Mouse (Mus musculus): Measurements from ENCODE around the gene Fam171a1. TPM values are rescaled to one million over a fixed set of nuclear protein-coding genes. Genes with fewer than 3 reads are reported as not detected.
"Not testable (repeated sequence)": the region's sequence is repeated elsewhere in the genome, so short reads cannot be mapped to it uniquely, and the experiment has no call there.

Gene Fam171a1
- polyA plus RNA-seq, 1 experiment from 2014 or later: 59.5 TPM

DNA sequence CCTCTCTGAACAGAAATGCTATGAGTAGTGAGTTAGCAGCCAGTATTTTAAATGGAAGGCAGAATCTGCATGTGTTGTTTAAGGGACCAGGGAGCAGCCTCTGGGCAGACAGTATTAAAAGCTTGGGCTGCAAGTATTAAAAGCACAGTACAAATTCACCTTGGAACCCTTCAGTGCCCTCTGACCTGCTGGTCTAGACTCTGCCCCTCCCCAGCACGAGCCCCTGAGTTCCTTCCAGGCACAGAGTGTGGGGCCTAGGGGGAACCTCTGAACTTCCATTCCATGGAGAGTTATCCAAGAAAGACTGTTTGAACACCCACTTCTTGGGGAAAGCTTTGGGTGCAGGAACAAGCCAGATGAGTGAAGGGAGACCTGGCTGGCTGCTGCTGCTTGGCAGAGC, 47.6 kb downstream of the Fam171a1 start:
- no peaks in the 10 kb centered on the region for H3K27me3 ChIP-seq (replicated peaks)
- H3K9me3 ChIP-seq: no peaks in the 10 kb centered on the region
- no peaks in the 10 kb centered on the region for H3K4me1 ChIP-seq
- no peak overlapping the region for H3K9ac ChIP-seq
- no peak overlapping the region for H3K4me2 ChIP-seq (replicated peaks)
- whole genome bisulfite sequencing: 66% methylated on average over 1 of the region's 1 CpGs
- H3K27ac ChIP-seq: no peak overlapping the region
- ATAC-seq (ENCODE audit: low FRiP score, low read depth): no peak
- H3K4me3 ChIP-seq: no peak overlapping the region
- no peaks in the 10 kb centered on the region for H3K36me3 ChIP-seq

DNA sequence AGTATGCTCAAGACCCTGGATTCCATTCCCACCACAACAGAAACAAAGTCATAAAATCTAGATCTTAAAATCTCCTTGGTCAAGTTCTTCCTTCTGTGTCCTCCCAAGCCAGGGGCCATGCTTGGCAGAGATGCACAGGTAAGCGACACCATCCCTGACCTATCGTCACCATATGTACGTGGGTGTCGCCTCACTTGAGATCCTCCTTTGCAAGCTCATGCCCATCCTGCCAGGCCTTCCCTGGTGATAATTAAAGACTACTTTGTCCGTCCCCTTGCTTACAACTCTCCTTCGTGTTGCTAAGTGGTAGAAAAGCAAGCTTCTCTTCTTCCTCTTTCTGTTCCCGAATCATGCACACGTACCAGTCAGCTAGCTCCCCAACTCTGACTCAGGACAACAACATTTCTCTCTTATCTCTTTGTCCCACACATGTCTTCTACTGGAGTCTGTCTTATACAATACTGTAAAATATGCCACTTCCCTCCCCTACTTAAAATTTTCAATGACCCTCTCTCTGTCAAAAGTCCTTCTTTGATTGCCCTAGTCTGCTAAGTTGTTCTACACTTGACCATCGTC, 49.6 kb downstream of the Fam171a1 start:
- Histone ChIP-seq H3K27ac (no peak overlapping the region), H3K27me3 (replicated peaks) (no peaks in the 10 kb centered on the region), H3K36me3 (no peaks in the 10 kb centered on the region), H3K4me3 (no peak overlapping the region), H3K4me1 (no peaks in the 10 kb centered on the region), H3K9ac (no peak overlapping the region), H3K9me3 (no peaks in the 10 kb centered on the region), H3K4me2 (replicated peaks) (no peak overlapping the region)
- WGBS: 89% methylated on average over 9 of the region's 9 CpGs
- ATAC-seq (ENCODE audit: low FRiP score, low read depth): no peak

DNA sequence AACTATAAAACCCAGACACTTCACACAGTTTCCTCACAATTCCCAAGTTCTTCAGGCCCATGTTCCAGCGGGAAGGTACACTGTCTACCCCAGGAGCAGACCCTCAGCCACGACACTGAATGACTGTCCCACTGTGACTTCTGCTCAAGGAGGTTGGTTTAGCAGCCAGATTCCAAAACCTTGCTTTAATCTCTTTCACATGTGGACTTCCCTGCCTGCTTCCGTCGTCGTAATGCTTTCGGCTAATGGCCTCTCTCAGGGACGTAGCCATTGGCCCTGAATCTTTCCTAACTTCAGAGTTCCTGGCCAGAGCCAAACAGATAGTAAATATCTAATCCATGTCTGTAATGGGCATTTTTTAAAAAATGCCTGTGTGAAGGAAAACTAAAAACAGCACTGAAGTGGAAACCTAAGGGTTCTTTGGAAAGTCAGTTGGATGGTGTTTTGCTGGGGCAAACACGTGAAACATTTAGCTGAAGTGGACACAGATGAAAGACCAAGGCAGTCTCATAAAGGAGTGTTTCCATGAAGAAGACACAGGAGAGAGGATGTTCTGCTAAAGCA, 51.1 kb downstream of the Fam171a1 start:
- H3K4me3 ChIP-seq: no peak overlapping the region
- H3K4me1 ChIP-seq: no peaks in the 10 kb centered on the region
- H3K36me3 ChIP-seq: no peaks in the 10 kb centered on the region
- H3K4me2 ChIP-seq (replicated peaks): no peak overlapping the region
- ATAC-seq (ENCODE audit: low FRiP score, low read depth): no peak
- H3K9me3 ChIP-seq: no peaks in the 10 kb centered on the region
- WGBS: 78% methylated on average over 8 of the region's 8 CpGs
- H3K9ac ChIP-seq: no peak overlapping the region
- no peaks in the 10 kb centered on the region for H3K27me3 ChIP-seq (replicated peaks)
- H3K27ac ChIP-seq: no peak overlapping the region

DNA sequence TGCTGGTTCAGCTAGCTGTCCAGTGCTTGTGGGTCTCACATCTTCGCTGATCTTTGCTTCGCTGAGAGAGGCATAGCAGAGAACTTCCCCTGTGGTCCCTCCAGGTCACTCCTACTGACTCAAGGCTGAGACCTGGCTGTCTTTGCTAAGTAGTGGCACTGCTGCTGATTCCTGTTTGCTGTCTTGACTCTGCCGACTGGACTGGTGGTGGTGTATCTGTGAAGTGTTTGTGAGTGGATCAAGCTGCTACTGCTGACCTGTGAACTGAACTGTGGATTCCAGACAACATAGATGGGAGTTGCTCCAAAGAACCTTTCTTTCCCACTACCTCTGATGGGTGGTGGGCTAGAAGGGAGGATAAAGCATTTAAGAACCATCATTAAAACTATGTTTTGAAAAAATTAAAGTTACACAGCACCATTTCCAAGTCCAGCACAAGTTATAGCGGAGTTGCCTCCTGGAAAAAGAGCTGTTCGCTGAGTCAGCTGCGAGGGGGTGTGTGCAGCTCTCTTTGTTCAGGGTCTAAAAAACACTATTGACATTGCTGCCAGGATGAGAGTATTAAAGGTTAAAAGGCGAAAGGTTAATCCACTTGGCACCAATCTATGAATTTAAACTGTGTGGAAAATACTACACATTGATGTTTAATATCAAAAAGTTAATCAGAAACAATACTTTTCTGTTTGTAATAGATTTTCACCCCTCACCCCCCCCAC, 52.0 kb downstream of the Fam171a1 start:
- Histone ChIP-seq H3K4me2 (replicated peaks) (no peak overlapping the region), H3K27ac (no peak overlapping the region), H3K4me1 (0 out of 2 replicates have a peak, but pooled peaks cover 7% of the 10 kb centered on the region), H3K9ac (no peak overlapping the region), H3K9me3 (no peaks in the 10 kb centered on the region), H3K4me3 (no peak overlapping the region), H3K36me3 (no peaks in the 10 kb centered on the region), H3K27me3 (replicated peaks) (no peaks in the 10 kb centered on the region)
- no peak for ATAC-seq (ENCODE audit: low FRiP score, low read depth)
- 84% methylated on average over 7 of the region's 7 CpGs for WGBS

DNA sequence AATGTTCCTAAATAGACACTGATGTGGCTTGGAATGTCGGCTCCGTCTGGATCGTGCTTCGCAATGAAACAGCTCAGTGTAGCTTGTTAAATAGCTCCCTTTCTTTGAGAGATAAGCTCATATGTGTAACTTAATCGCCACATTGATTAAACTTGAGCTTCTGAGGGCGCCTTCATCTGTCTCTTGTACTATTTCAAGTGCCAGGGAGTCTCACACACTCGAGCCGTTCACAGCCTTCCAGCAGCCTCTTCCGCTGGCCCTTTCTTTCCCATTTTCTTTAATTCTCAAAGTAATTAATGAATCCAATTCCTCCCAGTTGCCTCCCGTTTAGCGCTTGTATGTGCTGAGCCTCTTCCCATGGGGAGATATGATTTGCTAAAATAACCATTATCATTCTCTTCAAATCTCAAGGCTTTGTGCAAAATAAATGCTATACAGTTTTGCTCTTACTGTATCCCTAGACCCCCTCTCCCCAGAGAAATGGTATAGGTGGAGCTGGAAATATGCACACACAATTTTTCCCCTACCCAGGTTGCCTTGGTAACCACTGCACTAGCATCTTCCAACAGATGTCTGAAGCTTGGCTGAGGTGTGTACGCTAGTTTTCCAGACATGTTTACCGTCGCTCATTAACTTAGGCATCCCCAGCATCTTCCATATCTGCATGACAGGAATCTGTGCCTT, 54.8 kb downstream of the Fam171a1 start:
- ATAC-seq (ENCODE audit: low FRiP score, low read depth): no peak
- no peaks in the 10 kb centered on the region for H3K27me3 ChIP-seq (replicated peaks)
- H3K9me3 ChIP-seq: no peaks in the 10 kb centered on the region
- H3K4me2 ChIP-seq (replicated peaks): no peak overlapping the region
- no peak overlapping the region for H3K4me3 ChIP-seq
- H3K27ac ChIP-seq: no peak overlapping the region
- no peak overlapping the region for H3K9ac ChIP-seq
- no peaks in the 10 kb centered on the region for H3K36me3 ChIP-seq
- 89% methylated on average over 14 of the region's 14 CpGs for WGBS
- 0 out of 2 replicates have a peak, but pooled peaks cover 7% of the 10 kb centered on the region for H3K4me1 ChIP-seq

DNA sequence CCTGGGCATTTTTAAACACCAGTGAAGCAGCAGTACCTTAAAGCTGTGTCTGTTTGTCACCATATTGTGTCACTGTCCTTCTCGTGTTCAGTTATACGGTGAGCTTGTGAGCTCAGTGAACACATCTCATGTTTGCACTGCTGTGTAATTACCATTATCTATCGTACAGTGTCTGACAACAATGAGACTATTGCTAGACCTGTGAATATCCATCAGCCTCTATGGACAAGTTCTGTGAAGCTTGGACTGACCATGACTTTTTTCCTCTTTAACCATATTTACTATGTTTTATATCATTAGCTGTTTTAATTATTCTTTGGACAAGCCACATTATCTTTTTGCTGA, 55.4 kb downstream of the Fam171a1 start:
- H3K4me1 ChIP-seq: 0 out of 2 replicates have a peak, but pooled peaks cover 7% of the 10 kb centered on the region
- no peaks in the 10 kb centered on the region for H3K36me3 ChIP-seq
- no peak overlapping the region for H3K9ac ChIP-seq
- H3K9me3 ChIP-seq: no peaks in the 10 kb centered on the region
- WGBS: 90% methylated on average over 3 of the region's 3 CpGs
- no peak overlapping the region for H3K4me3 ChIP-seq
- no peak for ATAC-seq (ENCODE audit: low FRiP score, low read depth)
- no peak overlapping the region for H3K27ac ChIP-seq
- no peak overlapping the region for H3K4me2 ChIP-seq (replicated peaks)
- no peaks in the 10 kb centered on the region for H3K27me3 ChIP-seq (replicated peaks)

DNA sequence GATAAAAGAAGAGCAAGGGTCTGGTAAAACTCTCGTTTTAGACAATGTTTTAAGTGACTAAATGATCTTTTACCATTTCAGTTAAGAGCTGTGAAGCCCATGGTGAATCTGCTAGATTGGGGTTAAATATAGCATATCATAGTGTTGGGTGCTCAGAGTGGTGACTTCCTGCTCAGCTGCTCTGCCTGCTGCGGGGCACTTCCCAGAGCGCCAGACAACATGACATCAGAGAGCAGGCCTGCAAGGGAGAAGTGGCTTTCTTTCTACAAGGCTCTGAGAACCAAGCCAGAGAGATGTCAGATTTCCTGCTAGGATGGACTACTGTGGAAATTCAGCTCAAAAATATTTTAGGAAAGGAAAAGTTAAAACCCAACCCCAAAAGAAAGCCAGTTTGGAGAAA, 57.8 kb downstream of the Fam171a1 start:
- no peak overlapping the region for H3K4me3 ChIP-seq
- no peaks in the 10 kb centered on the region for H3K36me3 ChIP-seq
- ATAC-seq (ENCODE audit: low FRiP score, low read depth): no peak
- 87% methylated on average over 3 of the region's 3 CpGs for WGBS
- no peak overlapping the region for H3K27ac ChIP-seq
- no peak overlapping the region for H3K9ac ChIP-seq
- no peak overlapping the region for H3K4me2 ChIP-seq (replicated peaks)
- no peaks in the 10 kb centered on the region for H3K9me3 ChIP-seq
- 0 out of 2 replicates have a peak, but pooled peaks cover 7% of the 10 kb centered on the region for H3K4me1 ChIP-seq
- H3K27me3 ChIP-seq (replicated peaks): no peaks in the 10 kb centered on the region

DNA sequence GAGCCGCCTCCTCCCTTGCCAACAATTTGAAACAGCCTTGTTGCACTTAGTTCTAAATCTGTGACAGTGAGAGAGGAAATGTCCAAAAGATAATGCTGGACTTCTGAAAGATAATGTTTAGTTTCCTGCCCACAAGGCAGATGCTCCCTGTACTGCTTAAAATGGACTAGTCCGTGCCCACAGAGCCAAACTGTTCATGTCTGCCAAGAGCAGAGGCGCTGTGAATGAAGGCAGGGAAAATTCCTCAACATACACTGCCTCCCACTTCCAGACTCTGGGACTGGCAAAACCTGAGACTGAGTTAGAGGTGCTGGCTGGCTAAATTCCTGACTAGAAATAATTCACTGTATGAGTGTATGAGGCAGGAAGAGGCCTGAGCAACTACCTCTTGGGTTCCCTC, 58.6 kb downstream of the Fam171a1 start:
- 87% methylated on average over 3 of the region's 3 CpGs for WGBS
- no peak overlapping the region for H3K4me3 ChIP-seq
- H3K27me3 ChIP-seq (replicated peaks): no peaks in the 10 kb centered on the region
- no peaks in the 10 kb centered on the region for H3K9me3 ChIP-seq
- no peak overlapping the region for H3K4me2 ChIP-seq (replicated peaks)
- no peak overlapping the region for H3K27ac ChIP-seq
- H3K9ac ChIP-seq: no peak overlapping the region
- no peak for ATAC-seq (ENCODE audit: low FRiP score, low read depth)
- H3K36me3 ChIP-seq: no peaks in the 10 kb centered on the region
- 0 out of 2 replicates have a peak, but pooled peaks cover 7% of the 10 kb centered on the region for H3K4me1 ChIP-seq

DNA sequence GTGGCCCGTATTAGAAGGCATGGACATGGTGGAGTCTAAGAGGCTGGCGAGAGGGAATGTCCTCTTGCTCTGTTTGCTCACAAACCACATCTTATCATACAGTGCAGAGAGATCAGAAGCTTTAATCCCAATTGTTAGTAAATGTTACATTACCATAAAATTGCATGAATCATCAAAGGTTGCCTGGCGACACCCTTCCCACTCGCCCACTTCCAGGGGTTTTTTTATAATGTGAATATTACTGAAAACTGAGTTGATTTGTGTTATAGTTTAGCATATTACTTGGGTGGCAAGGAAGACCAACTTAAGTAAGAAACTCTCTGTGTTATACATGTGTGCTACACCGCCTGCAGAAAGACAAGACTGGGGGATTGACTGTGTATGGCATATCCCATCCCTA, 60.9 kb downstream of the Fam171a1 start:
- H3K9ac ChIP-seq: no peak overlapping the region
- H3K4me3 ChIP-seq: no peak overlapping the region
- H3K9me3 ChIP-seq: no peaks in the 10 kb centered on the region
- 96% methylated on average over 5 of the region's 5 CpGs for WGBS
- H3K27me3 ChIP-seq (replicated peaks): no peaks in the 10 kb centered on the region
- H3K4me1 ChIP-seq: peaks cover 7% of the 10 kb centered on the region; the same call in 1 of the 2 replicates
- no peak overlapping the region for H3K27ac ChIP-seq
- ATAC-seq (ENCODE audit: low FRiP score, low read depth): no peak
- H3K36me3 ChIP-seq: peaks cover 7% of the 10 kb centered on the region; the same call in 1 of the 2 replicates
- no peak overlapping the region for H3K4me2 ChIP-seq (replicated peaks)

DNA sequence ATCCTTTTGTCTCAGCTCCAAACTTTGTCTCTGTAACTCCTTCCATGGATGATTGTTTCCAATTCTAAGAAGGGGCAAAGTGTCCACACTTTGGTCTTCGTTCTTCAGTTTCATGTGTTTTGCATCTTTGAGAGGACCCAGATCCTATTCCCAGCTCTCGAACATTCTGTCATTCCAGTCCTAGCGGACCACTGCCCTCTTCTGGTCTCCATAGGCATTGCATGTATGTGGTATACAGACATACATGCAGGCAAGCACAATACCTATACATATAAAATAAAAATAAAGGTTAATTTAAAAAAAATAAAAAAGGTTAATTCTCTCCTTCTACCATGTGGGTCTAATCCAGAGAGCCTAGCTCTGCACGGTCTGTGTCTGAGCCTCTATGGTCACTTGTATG, 62.0 kb downstream of the Fam171a1 start:
- H3K4me2 ChIP-seq (replicated peaks); H3K27me3 ChIP-seq (replicated peaks); H3K4me3 ChIP-seq; ATAC-seq (ENCODE audit: low FRiP score, low read depth); H3K4me1 ChIP-seq; H3K36me3 ChIP-seq; H3K9me3 ChIP-seq; H3K9ac ChIP-seq; H3K27ac ChIP-seq: not testable (repeated sequence)
- 95% methylated on average over 4 of the region's 4 CpGs for WGBS

DNA sequence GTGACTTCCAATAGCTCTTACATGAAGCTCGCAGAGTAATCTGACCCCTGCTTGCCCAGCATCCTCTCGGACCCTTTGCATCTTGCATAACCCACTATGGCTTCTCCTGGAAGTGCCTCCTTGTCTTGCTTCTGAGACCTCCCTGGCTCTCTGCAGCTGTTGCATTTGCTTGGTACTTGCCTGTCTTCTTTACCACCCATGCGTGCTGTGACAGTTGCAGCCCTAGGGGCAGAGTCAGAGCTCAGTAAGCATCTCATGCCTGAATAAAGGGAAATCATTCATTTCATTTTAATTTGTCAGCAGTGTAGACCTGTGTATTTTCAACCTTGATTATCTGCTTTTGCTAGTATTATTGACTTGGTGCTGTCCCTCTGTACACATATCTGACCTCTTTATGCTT, 62.7 kb downstream of the Fam171a1 start:
- Histone ChIP-seq H3K4me1 (no peaks in the 10 kb centered on the region; the same call in 1 of the 2 replicates), H3K4me3 (no peak overlapping the region), H3K9me3 (no peaks in the 10 kb centered on the region), H3K36me3 (peaks cover 7% of the 10 kb centered on the region; the same call in 1 of the 2 replicates), H3K27ac (no peak overlapping the region), H3K4me2 (replicated peaks) (no peak overlapping the region), H3K9ac (no peak overlapping the region), H3K27me3 (replicated peaks) (no peaks in the 10 kb centered on the region)
- 85% methylated on average over 3 of the region's 3 CpGs for WGBS
- ATAC-seq (ENCODE audit: low FRiP score, low read depth): no peak

DNA sequence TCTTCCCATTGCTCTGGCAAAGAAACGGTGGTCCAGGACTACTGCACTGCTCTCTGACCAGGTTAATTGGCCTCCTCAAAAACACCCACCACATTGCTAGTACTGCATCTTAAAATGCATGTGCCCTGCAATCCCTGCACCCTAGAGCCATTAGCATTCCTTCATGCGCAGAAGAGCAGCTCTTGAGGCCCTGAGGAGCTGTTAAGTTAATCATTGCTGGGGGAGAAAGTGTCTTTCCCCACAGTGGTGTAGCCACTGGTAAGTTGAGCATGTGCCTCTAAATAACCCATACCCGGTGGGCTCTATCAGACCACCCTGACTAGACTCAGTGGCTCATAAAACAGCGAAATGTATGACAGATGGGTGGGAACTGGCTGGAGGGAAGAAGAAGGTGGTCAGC, 66.5 kb downstream of the Fam171a1 start:
- WGBS: 64% methylated on average over 4 of the region's 4 CpGs
- Histone ChIP-seq H3K36me3 (peaks cover 7% of the 10 kb centered on the region; the same call in 1 of the 2 replicates), H3K9me3 (no peaks in the 10 kb centered on the region), H3K4me1 (no peaks in the 10 kb centered on the region; the same call in 1 of the 2 replicates), H3K4me3 (no peak overlapping the region), H3K4me2 (replicated peaks) (no peak overlapping the region), H3K9ac (no peak overlapping the region), H3K27ac (no peak overlapping the region), H3K27me3 (replicated peaks) (no peaks in the 10 kb centered on the region)
- ATAC-seq (ENCODE audit: low FRiP score, low read depth): no peak
